8 mouse cellular contexts compared by ENCODE assay signal in the genomic region with DNA sequence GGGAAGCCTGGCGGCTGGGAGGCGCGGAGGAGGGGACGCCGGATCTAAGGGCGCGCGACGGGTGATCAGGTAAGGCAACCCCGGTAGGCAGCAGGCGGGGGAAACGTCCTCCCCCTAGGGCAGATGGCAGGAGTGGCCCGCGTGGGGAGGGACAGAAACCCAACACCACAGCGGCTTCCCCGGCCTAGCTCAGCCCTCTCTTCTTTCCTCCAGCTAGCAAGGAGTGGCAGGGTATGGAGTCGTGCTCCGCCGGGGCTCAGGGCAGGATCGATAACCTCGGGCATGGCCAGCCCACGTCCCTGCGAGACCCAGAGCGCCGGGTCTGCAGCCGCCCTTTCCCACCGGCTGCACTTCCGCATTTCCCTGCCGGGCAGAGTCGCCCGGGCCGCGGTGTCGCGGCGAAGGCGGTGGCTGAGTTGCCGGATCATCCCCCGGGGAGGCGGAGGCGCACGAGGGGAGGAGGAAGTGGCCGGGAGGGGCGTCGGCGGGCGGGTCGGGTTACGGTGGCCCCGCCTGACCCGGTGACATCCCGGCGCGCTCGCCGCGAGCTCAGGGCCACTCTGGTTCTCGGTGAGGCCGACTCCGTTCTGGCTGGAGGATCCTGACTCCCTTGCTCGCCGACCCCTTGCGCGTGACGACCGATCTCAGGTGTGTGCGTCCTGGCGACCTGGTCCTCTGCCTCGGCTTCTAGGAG. TPM values are rescaled to one million over a fixed set of nuclear protein-coding genes. Genes with fewer than 3 reads are reported as not detected.
A peak's percentile ranks its signal among the peaks of the same experiment; 100 is the strongest.
DNase-seq lines count a peak whose midpoint lies in the region; ATAC-seq and TF ChIP-seq lines count a peak whose summit lies in the region.

No protein-coding gene starts in this region.

- WGBS in hindbrain, embryonic 10.5 days, result under 1% methylated on average over 69 of the region's 69 CpGs
- 2% methylated on average over 60 of the region's 69 CpGs for WGBS in lung, embryonic 15.5 days
- 1% methylated on average over 69 of the region's 69 CpGs for WGBS in thymus, adult 2 months

- peak overlapping the region; percentile 98 for H3K4me2 ChIP-seq in lung, embryonic 15.5 days

- H3K9me3 ChIP-seq in hindbrain, embryonic 10.5 days, result no peaks in the 10 kb centered on the region
- H3K9me3 ChIP-seq in lung, embryonic 15.5 days, result no peaks in the 10 kb centered on the region

- H3K27ac ChIP-seq in hindbrain, embryonic 10.5 days, result peak overlapping the region; percentile 92
- H3K27ac ChIP-seq in lung, embryonic 15.5 days, result peak overlapping the region; percentile 86
- H3K27ac ChIP-seq in thymus, adult 2 months (ENCODE audit: control insufficient read depth, insufficient read depth, low read length), result peak overlapping the region; percentile 76

- 0 out of 2 replicates have a peak, but pooled peaks have one; percentile 37 for TF ChIP-seq POLR2A in thymus, adult 2 months (IDR thresholded peaks at IDR 0.05; ENCODE audit: control insufficient read depth, extremely low read depth, insufficient read depth, low read length, poor library complexity)

- peak; percentile 86 for ATAC-seq in frontal cortex, adult (ENCODE audit: low TSS enrichment)
- ATAC-seq in lung, embryonic 15.5 days (ENCODE audit: borderline replicate concordance, extremely low read depth, low FRiP score, low TSS enrichment), result peak; percentile 92

- no peak for TF ChIP-seq CTCF in thymus, adult 2 months (IDR thresholded peaks at IDR 0.05; ENCODE audit: borderline replicate concordance, control insufficient read depth, extremely low read depth, insufficient read depth, low read length, poor library complexity)

- H3K36me3 ChIP-seq in hindbrain, embryonic 10.5 days, result no peaks in the 10 kb centered on the region
- H3K36me3 ChIP-seq in lung, embryonic 15.5 days, result no peaks in the 10 kb centered on the region
- H3K36me3 ChIP-seq in thymus, adult 2 months (ENCODE audit: control insufficient read depth, insufficient read depth, low read length), result no peaks in the 10 kb centered on the region

- peaks cover 19% of the 10 kb centered on the region for H3K4me1 ChIP-seq in hindbrain, embryonic 10.5 days (replicated peaks)
- H3K4me1 ChIP-seq in lung, embryonic 15.5 days, result peaks cover 22% of the 10 kb centered on the region
- peaks cover 7% of the 10 kb centered on the region for H3K4me1 ChIP-seq in thymus, adult 2 months (replicated peaks; ENCODE audit: control insufficient read depth, insufficient read depth, low read length)

- H3K9ac ChIP-seq in lung, embryonic 15.5 days, result peak overlapping the region; percentile 82

- H3K27me3 ChIP-seq in hindbrain, embryonic 10.5 days (ENCODE audit: insufficient read depth, poor library complexity, severe bottlenecking), result peaks cover 14% of the 10 kb centered on the region; the same call in 1 of the 2 replicates
- H3K27me3 ChIP-seq in lung, embryonic 15.5 days, result no peaks in the 10 kb centered on the region
- H3K27me3 ChIP-seq in thymus, adult 2 months (ENCODE audit: control insufficient read depth, insufficient read depth, low read length), result no peaks in the 10 kb centered on the region

- peak overlapping the region; percentile 80 for H3K4me3 ChIP-seq in hindbrain, embryonic 10.5 days
- H3K4me3 ChIP-seq in lung, embryonic 15.5 days, result peak overlapping the region; percentile 83
- peak overlapping the region; percentile 81 for H3K4me3 ChIP-seq in thymus, adult 2 months (ENCODE audit: control insufficient read depth, insufficient read depth, low read length)

- peak; percentile 61 for DNase-seq in MEL-GATA-1-ER (ENCODE audit: extremely low read depth, low read depth)
- peak; percentile 79 for DNase-seq in cerebellum, adult 8-10 months
- DNase-seq in hindbrain, embryonic 10.5 days (ENCODE audit: low spot score), result peak; percentile 82
- DNase-seq in layer of hippocampus, adult 9-10 months (ENCODE audit: low spot score), result peak; percentile 15
- DNase-seq in ovary, adult 18-20 months (ENCODE audit: low spot score), result peak; percentile 82
- DNase-seq in thymus, adult 2 months, result peak; percentile 87

RNA-seq across cellular contexts. Expression of gene Gpd2, which starts 0.6 kb away (rescaled TPM):
- polyA plus RNA-seq in hindbrain, embryonic 10.5 days (2016; fragmentation: Nextera tagmentation; extraction: Ambion mirVana), result 24.2 and 29.1 TPM in 2 replicates
- 14.5 and 16.9 TPM in 2 replicates for polyA plus RNA-seq in lung, embryonic 15.5 days (2015; fragmentation: Nextera tagmentation; extraction: Ambion mirVana)
- polyA plus RNA-seq in thymus, adult 2 months (2012; rRNA removed), result 10.0 and 14.6 TPM in 2 replicates

Comparison
In these comparisons a context has a peak if more than half of its experiments do, and no peak if none do; other contexts are left out.
1. Peak in every context shown above with its lines: DNase-seq, ATAC-seq, H3K4me3 ChIP-seq and H3K27ac ChIP-seq.
2. DNase-seq: peak in every context shown above with its lines; median percentile 87 in thymus, adult 2 months; 82 in hindbrain, embryonic 10.5 days; 82 in ovary, adult 18-20 months; 79 in cerebellum, adult 8-10 months; 61 in MEL-GATA-1-ER; 15 in layer of hippocampus, adult 9-10 months.